Mouse (Mus musculus) left cerebral cortex, postnatal 4 days (tissue): ENCODE measurements at regions not wholly inside any gene's neighbourhood (a gene's known extent, or its start where the extent isn't known, plus 50 kb on each side); places are given as distances from the start of the nearest gene placed in this dataset.

ENCODE experiments used
- DNase-seq: peaks from one replicate; pipeline ENCODE4 v3.0.0-alpha.2; 2022
- intact Hi-C: fragments of 180-260 bp; cut with DNase I; formaldehyde crosslinking; loops from one replicate; pipeline ENCODE4 v1.15.1; 2025

GRCm38 (mm10) chr14:61665815-61666214 is 58.6 kb downstream of the Kcnrg start:
- DNase-seq = no peak
- intact Hi-C loops = no loop called here

GRCm38 (mm10) chr14:61673184-61673583 is 65.9 kb downstream of the Kcnrg start:
- intact Hi-C loops = no loop called here
- no peak for DNase-seq

- intact Hi-C loops = no loop called here
These were observed 70.8 kb downstream of the Kcnrg start for GRCm38 (mm10) chr14:61678107-61678506.

GRCm38 (mm10) chr14:61680818-61681707 is 73.8 kb downstream of the Kcnrg start:
- intact Hi-C loops = loop anchor here (5.0 to 10.0 kb wide), 2 partner anchors 34 to 364 kb away; no protein-coding TSS in a partner anchor
- peak; percentile 98 for DNase-seq

More at GRCm38 (mm10) chr14:61678107-61678506, 70.8 kb downstream of the Kcnrg start:
- no peak for DNase-seq

GRCm38 (mm10) chr14:61681708-61682701 is 74.7 kb downstream of the Kcnrg start:
- intact Hi-C loops = loop anchor here (5.0 to 10.0 kb wide), 2 partner anchors 35 to 363 kb away; no protein-coding TSS in a partner anchor

GRCm38 (mm10) chr14:61682721-61683355 is 75.6 kb downstream of the Kcnrg start:
- intact Hi-C loops = loop anchor here (5.0 to 10.0 kb wide), 2 partner anchors 36 to 362 kb away; no protein-coding TSS in a partner anchor
- peak; percentile 70 for DNase-seq

More at GRCm38 (mm10) chr14:61681708-61682701, 74.7 kb downstream of the Kcnrg start:
- peak; percentile 93 for DNase-seq

- DNase-seq = no peak
- intact Hi-C loops = loop anchor here (5.0 to 10.0 kb wide), 2 partner anchors 36 to 361 kb away; no protein-coding TSS in a partner anchor
These were observed 76.1 kb downstream of the Kcnrg start for GRCm38 (mm10) chr14:61683356-61683740.

GRCm38 (mm10) chr14:61683791-61684411 is 76.6 kb downstream of the Kcnrg start:
- no peak for DNase-seq
- intact Hi-C loops = loop anchor here (5.0 to 10.0 kb wide), 2 partner anchors 37 to 361 kb away; no protein-coding TSS in a partner anchor

GRCm38 (mm10) chr14:61684473-61685230 is 77.4 kb downstream of the Kcnrg start:
- intact Hi-C loops = loop anchor here (5.0 to 10.0 kb wide), 2 partner anchors 37 to 360 kb away; no protein-coding TSS in a partner anchor
- DNase-seq = no peak

GRCm38 (mm10) chr14:61685231-61685800 is 78.1 kb downstream of the Kcnrg start:
- no peak for DNase-seq

GRCm38 (mm10) chr14:61686101-61686691 is 78.9 kb downstream of the Kcnrg start:
- intact Hi-C loops = loop anchor here (10.0 kb wide), 1 partner anchor 359 kb away; no protein-coding TSS in a partner anchor
- DNase-seq = peak; percentile 8

More at GRCm38 (mm10) chr14:61685231-61685800, 78.1 kb downstream of the Kcnrg start:
- intact Hi-C loops = loop anchor here (10.0 kb wide), 1 partner anchor 359 kb away; no protein-coding TSS in a partner anchor

- peak; percentile 28 for DNase-seq
- intact Hi-C loops = loop anchor here (10.0 kb wide), 1 partner anchor 358 kb away; no protein-coding TSS in a partner anchor
These were observed 79.6 kb downstream of the Kcnrg start for GRCm38 (mm10) chr14:61686821-61687341.

- DNase-seq = no peak
- intact Hi-C loops = loop anchor here (10.0 kb wide), 1 partner anchor 357 kb away; no protein-coding TSS in a partner anchor
These were observed 80.2 kb downstream of the Kcnrg start for GRCm38 (mm10) chr14:61687346-61688012.

- intact Hi-C loops = loop anchor here (10.0 kb wide), 1 partner anchor 357 kb away; no protein-coding TSS in a partner anchor
- no peak for DNase-seq
These were observed 80.8 kb downstream of the Kcnrg start for GRCm38 (mm10) chr14:61688013-61688520.

GRCm38 (mm10) chr14:61688666-61689065 is 81.4 kb downstream of the Kcnrg start:
- intact Hi-C loops = loop anchor here (10.0 kb wide), 1 partner anchor 356 kb away; no protein-coding TSS in a partner anchor
- DNase-seq = no peak

- intact Hi-C loops = loop anchor here (10.0 kb wide), 1 partner anchor 356 kb away; no protein-coding TSS in a partner anchor
- no peak for DNase-seq
These were observed 82.0 kb downstream of the Kcnrg start for GRCm38 (mm10) chr14:61689281-61689680.
